Mouse (Mus musculus) ES-E14 (cell line): ENCODE data around the gene Fyn.

ENCODE experiments used
- CHD2 ChIP-seq: IDR thresholded peaks from 2 replicates; pipeline ENCODE4 v1.6.1; 2014; ENCODE audit warnings: mild to moderate bottlenecking, low read depth, low read length, inconsistent platforms
- MAFK ChIP-seq: IDR thresholded peaks from 2 replicates; pipeline ENCODE4 v1.6.1; 2014; ENCODE audit warnings: mild to moderate bottlenecking, low read depth, low read length, inconsistent platforms; ENCODE audit not compliant: insufficient read depth
- ZC3H11A ChIP-seq: IDR thresholded peaks from 2 replicates; pipeline ENCODE4 v1.6.1; 2012; ENCODE audit warnings: low read depth, mild to moderate bottlenecking, inconsistent platforms, low read length, borderline replicate concordance

DNA sequence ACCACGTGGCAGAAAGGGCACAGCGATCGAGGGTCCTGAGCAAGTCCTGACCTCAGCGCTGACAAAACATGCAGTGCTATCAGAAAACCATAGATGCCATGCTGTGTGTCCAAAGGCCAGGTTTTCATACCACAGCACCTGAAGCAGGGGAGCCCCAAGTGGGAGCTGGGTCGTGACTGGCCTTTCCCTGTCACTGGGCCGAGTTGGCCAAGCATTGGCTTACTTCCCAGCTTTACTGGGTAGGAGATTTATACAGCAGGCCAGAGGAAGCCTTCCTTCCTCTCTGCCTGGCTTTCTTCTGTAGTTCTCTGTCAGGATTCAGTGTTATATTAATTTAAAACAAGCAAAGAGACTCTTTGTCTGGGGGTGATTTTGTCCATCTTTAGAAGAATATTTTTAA is 35.1 kb downstream of the Fyn start:
- TF ChIP-seq MAFK, result no peak
- TF ChIP-seq CHD2, result no peak
- TF ChIP-seq ZC3H11A, result no peak
